Mouse (Mus musculus): ENCODE measurements at regions not wholly inside any gene's neighbourhood (a gene's known extent, or its start where the extent isn't known, plus 50 kb on each side); places are given as distances from the start of the nearest gene placed in this dataset.

DNA sequence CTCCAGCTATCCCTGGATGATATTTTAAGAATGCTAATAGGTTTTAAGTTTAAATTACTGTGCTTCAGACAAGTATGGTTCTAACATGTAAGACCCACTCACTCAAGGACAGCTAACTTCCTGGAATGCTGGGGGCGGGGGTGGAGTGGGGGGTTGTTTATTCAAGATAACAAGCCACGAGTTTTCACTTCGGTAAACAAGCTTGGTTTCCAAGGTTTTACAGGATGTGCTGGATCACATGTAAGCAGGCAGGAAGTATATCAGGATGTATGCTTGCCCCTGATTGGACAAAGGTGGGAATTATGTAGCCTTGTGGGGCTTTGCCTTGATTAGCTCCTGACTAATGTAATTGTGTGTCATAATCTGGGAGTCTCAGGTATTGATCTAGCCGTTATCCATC, 129.5 kb downstream of the Spry2 start:
- no peak overlapping the region for H3K4me3 ChIP-seq

DNA sequence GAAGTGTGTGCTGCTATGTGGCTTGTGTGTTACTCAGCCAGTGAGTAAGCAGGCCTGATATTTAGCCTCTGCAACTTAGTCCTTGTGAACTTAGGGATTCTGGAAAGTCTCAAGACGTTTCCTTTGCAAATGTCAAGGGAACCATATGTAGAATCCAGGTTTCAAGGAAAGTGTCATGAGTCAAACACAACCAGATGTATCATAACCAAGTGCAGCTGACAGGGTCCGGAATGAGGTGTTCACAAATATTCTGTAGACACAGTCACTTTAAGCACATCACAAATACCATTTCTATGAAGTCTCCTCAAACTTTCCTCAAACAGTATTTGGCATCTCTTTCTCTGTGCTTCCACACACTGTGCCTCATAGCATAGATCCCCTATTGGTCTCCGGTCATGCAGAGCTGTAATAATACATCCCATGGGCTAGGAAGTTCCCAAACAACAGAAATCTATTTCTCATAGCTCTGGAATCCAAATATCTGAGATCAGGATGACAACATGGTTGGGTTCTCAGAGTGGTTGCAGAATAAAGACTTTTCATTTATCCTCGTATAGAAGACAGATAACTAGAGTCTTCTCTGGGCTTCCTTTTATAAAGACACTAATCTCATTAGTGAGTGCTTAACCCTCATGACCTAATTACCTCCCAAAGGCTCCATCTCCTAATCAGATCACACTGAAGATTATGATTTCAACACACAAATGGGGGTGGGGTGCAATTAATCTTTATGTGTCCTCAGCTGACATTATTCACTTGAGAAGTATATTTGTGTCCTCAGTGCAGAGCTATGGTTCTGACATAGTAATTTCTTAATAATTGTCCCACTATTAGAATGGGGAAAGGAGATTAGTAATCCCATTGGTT, 143.9 kb downstream of the Spry2 start:
- H3K27me3 ChIP-seq (replicated peaks; ENCODE audit: low read depth, poor library complexity, severe bottlenecking) = 0 out of 2 replicates have a peak, but pooled peaks cover 3% of the 10 kb centered on the region
- H3K4me1 ChIP-seq = peaks cover 17% of the 10 kb centered on the region; the same call in 1 of the 2 replicates
- no peaks in the 10 kb centered on the region for H3K9me3 ChIP-seq
- no peak overlapping the region for H3K27ac ChIP-seq (replicated peaks)
- no peaks in the 10 kb centered on the region for H3K36me3 ChIP-seq (replicated peaks)
- DNase-seq (ENCODE audit: low spot score) = peak; percentile 36
- 47% methylated on average over 4 of the region's 4 CpGs for WGBS
- H3K4me3 ChIP-seq = no peak overlapping the region

More for the DNA sequence above, 129.5 kb downstream of the Spry2 start:
- DNase-seq (ENCODE audit: low spot score) = no peak
- H3K9me3 ChIP-seq = no peaks in the 10 kb centered on the region
- 61% methylated on average over 4 of the region's 4 CpGs for WGBS
- H3K4me1 ChIP-seq = no peaks in the 10 kb centered on the region
- H3K27ac ChIP-seq (replicated peaks) = no peak overlapping the region
- no peaks in the 10 kb centered on the region for H3K27me3 ChIP-seq (replicated peaks; ENCODE audit: low read depth, poor library complexity, severe bottlenecking)
- H3K36me3 ChIP-seq (replicated peaks) = no peaks in the 10 kb centered on the region

DNA sequence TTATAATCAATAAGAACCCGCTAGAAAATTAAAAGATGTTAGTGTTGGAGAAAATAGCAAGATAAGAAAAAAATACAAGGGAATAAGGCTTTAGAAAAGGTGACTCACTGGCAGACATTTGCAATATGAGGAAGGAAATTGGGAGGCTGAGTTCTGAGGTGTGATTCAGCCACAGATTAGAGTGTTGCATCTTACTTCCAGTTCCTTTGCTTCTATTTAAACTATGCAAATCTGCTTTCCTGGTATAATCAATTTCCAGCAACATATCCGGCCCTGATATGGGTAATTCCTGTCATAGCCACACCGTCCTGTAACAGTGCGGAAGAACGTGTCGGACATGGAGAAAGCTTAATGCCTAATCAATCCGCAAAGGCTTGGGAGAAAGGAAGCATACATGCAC, 144.9 kb downstream of the Spry2 start:
- H3K4me1 ChIP-seq = peaks cover 19% of the 10 kb centered on the region; the same call in 1 of the 2 replicates
- H3K9me3 ChIP-seq = no peaks in the 10 kb centered on the region
- 88% methylated on average over 7 of the region's 7 CpGs for WGBS
- DNase-seq (ENCODE audit: low spot score) = no peak
- H3K4me3 ChIP-seq = no peak overlapping the region
- no peaks in the 10 kb centered on the region for H3K36me3 ChIP-seq (replicated peaks)
- no peak overlapping the region for H3K27ac ChIP-seq (replicated peaks)
- 0 out of 2 replicates have a peak, but pooled peaks cover 3% of the 10 kb centered on the region for H3K27me3 ChIP-seq (replicated peaks; ENCODE audit: low read depth, poor library complexity, severe bottlenecking)

DNA sequence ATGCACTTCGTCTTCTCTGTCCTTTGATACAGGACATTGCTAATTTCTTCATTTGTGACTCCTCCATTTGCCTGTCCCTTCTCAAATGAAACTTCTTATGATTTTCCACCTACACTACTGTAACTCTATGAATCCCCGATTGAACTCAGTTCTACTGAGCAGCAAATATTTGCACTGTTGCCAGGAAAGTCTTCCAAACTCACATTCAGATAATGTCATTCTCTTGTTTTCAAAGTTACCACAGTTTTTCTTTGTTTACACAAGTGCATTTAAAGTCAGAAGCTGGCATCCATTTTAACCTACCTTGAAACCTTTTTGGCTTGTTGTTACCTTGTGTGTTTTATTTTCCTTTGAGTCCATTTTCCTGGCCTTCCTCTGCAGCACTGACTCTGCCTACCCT, 152.0 kb downstream of the Spry2 start:
- Histone ChIP-seq H3K4me1 (peaks cover 14% of the 10 kb centered on the region; the same call in 1 of the 2 replicates), H3K36me3 (replicated peaks) (no peaks in the 10 kb centered on the region), H3K27ac (replicated peaks) (no peak overlapping the region), H3K9me3 (no peaks in the 10 kb centered on the region), H3K27me3 (replicated peaks; ENCODE audit: low read depth, poor library complexity, severe bottlenecking) (peaks cover 18% of the 10 kb centered on the region; the same call in 1 of the 2 replicates), H3K4me3 (no peak overlapping the region)
- DNase-seq (ENCODE audit: low spot score) = no peak
- 87% methylated on average over 2 of the region's 2 CpGs for WGBS

DNA sequence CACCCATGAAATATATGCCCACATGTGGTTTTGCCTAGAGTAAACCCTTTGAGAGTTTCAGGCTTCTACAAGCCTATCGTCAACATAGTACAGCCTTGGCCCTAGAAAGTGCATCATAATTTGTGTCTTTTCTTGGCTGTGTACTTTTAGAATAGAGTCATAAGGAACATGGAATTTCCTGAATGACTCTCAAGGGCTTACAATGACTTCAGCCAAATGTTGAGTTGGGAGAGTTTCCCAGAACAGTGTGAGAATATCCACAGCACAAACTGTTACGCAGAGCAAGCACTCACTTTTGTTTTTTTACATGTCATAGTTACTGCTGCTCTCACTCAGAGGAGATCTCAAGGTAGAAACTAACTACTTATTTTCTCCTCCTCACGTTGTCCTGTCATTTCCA, 152.5 kb downstream of the Spry2 start:
- H3K27me3 ChIP-seq (replicated peaks; ENCODE audit: low read depth, poor library complexity, severe bottlenecking) = peaks cover 16% of the 10 kb centered on the region; the same call in 1 of the 2 replicates
- no peak overlapping the region for H3K27ac ChIP-seq (replicated peaks)
- H3K4me1 ChIP-seq = peaks cover 14% of the 10 kb centered on the region; the same call in 1 of the 2 replicates
- no peaks in the 10 kb centered on the region for H3K9me3 ChIP-seq
- no peak overlapping the region for H3K4me3 ChIP-seq
- 77% methylated on average over 3 of the region's 3 CpGs for WGBS
- no peaks in the 10 kb centered on the region for H3K36me3 ChIP-seq (replicated peaks)
- DNase-seq (ENCODE audit: low spot score) = no peak

DNA sequence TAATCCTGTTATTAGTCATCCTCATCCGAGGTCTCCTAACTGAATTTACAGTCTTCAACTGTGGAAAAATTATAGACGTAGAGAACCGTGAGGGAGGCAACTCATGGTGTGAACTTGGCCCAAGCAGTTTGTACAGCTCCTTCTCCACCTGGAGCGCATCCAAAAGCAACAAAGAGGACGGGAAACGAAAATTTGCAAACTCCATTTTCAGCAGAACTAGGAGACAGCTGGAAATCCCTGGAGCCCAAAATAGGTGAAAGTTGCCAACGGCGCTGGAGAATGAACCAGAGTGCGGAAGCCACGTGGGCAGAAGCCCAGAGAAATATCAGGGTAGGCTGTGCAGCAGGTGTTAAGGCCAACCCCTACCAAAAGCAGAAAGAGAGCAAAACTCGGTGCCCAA, 155.7 kb downstream of the Spry2 start:
- Histone ChIP-seq H3K9me3 (no peaks in the 10 kb centered on the region), H3K4me1 (peaks cover 26% of the 10 kb centered on the region), H3K36me3 (replicated peaks) (no peaks in the 10 kb centered on the region), H3K27me3 (replicated peaks; ENCODE audit: low read depth, poor library complexity, severe bottlenecking) (peaks cover 16% of the 10 kb centered on the region; the same call in 1 of the 2 replicates), H3K4me3 (no peak overlapping the region), H3K27ac (replicated peaks) (no peak overlapping the region)
- no peak for DNase-seq (ENCODE audit: low spot score)
- WGBS = 91% methylated on average over 11 of the region's 11 CpGs

DNA sequence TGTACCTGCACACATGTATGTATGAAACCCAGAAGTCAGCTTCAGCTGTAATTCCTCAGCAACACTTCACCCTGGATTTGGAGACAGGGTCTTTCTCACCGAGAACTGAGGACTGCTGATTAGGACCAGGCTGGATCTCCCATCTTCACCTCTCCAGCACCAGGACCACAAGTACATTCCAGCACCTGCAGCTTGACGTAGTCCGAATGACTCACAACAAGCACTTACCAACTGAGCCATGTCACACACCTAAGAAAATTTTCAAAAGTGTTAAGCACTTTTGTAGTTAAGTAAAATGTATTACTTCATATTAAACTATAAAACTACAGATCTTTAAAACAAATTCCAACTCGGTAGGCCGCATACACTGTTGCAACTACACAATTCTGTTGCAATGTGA, 158.1 kb downstream of the Spry2 start:
- no peak for DNase-seq (ENCODE audit: low spot score)
- H3K36me3 ChIP-seq (replicated peaks) = no peaks in the 10 kb centered on the region
- WGBS = 82% methylated on average over 5 of the region's 5 CpGs
- H3K9me3 ChIP-seq = no peaks in the 10 kb centered on the region
- no peak overlapping the region for H3K27ac ChIP-seq (replicated peaks)
- peaks cover 16% of the 10 kb centered on the region; the same call in 1 of the 2 replicates for H3K27me3 ChIP-seq (replicated peaks; ENCODE audit: low read depth, poor library complexity, severe bottlenecking)
- H3K4me3 ChIP-seq = no peak overlapping the region
- H3K4me1 ChIP-seq = peaks cover 39% of the 10 kb centered on the region

DNA sequence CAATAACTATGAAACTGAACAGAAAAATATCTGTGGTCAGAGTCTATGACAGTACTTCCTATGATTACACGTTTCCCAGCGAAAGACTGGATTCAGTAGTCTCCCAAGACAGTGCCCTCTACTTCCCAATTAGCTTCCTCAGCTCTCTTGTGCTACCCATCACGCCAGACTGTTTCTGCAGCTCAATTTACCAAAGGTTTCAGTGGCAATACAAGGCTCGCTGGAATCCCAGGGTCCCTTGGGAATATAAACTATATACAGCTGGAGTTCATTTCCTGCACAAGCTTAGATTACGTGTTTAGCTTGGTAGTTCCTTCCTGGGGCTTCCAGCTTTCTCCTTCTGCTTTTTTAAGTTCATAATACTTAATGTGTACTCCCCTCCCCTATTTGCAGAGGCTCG, 160.3 kb downstream of the Spry2 start:
- peak; percentile 63 for DNase-seq (ENCODE audit: low spot score)
- Histone ChIP-seq H3K4me3 (no peak overlapping the region), H3K9me3 (no peaks in the 10 kb centered on the region), H3K4me1 (peaks cover 56% of the 10 kb centered on the region), H3K27me3 (replicated peaks; ENCODE audit: low read depth, poor library complexity, severe bottlenecking) (peaks cover 7% of the 10 kb centered on the region; the same call in 1 of the 2 replicates), H3K27ac (replicated peaks) (no peak overlapping the region), H3K36me3 (replicated peaks) (no peaks in the 10 kb centered on the region)
- WGBS = 24% methylated on average over 6 of the region's 6 CpGs

DNA sequence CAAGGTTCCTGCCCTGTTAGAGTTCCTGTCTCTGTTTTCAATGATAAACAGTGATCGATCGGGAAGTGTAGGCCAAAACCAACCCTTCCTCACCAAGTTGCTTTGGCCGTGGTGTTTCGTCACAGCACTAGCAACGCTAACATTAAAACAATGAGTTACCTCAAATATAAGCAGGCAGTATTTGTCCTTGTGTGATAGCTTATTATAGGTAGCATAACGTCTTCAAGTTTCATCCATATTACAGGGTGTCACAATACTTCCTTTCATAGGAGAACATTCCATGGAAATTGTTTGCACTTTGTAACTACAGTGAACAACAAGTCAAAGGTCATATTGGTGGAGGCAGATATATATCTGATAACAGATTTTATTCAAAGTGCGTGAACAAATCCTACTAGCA, 162.3 kb downstream of the Spry2 start:
- Histone ChIP-seq H3K4me1 (peaks cover 68% of the 10 kb centered on the region), H3K36me3 (replicated peaks) (no peaks in the 10 kb centered on the region), H3K4me3 (no peak overlapping the region), H3K9me3 (no peaks in the 10 kb centered on the region), H3K27me3 (replicated peaks; ENCODE audit: low read depth, poor library complexity, severe bottlenecking) (no peaks in the 10 kb centered on the region; the same call in 1 of the 2 replicates), H3K27ac (replicated peaks) (no peak overlapping the region)
- DNase-seq (ENCODE audit: low spot score) = no peak
- 84% methylated on average over 7 of the region's 7 CpGs for WGBS

DNA sequence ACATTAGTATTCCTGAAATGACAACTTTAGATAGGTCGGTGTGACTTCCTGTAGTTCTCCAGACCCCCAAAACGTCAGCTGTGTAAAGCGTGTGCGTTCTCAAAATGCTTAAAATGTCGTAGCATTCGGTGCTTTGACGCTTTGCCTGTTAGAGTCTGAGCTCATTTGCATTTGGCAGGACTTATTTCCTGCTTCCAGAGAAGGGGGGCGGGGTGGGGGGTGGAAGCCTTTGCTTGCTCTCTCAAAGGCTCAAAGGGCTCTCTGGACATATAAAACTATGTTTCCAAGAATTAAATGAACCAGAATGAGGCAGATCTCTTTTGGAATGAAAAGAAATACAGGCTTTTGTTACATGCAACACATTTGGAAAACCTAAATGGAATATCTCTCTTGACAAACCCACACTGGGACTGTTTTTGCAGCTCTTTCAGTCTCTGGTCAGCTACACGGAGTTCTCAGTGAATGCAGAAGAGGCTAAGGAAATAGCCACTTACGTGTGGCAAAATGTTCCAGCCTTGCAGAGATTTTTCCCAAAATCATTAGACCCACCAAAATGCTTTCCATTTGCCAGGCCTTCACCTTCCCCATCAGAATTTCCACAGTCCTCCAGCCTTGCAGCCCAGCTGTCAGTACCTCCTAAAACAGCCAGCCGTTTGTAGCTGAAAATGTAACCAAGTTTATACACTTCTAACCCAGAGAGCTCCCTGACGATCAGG, 163.4 kb downstream of the Spry2 start:
- H3K4me1 ChIP-seq = peaks cover 68% of the 10 kb centered on the region

DNA sequence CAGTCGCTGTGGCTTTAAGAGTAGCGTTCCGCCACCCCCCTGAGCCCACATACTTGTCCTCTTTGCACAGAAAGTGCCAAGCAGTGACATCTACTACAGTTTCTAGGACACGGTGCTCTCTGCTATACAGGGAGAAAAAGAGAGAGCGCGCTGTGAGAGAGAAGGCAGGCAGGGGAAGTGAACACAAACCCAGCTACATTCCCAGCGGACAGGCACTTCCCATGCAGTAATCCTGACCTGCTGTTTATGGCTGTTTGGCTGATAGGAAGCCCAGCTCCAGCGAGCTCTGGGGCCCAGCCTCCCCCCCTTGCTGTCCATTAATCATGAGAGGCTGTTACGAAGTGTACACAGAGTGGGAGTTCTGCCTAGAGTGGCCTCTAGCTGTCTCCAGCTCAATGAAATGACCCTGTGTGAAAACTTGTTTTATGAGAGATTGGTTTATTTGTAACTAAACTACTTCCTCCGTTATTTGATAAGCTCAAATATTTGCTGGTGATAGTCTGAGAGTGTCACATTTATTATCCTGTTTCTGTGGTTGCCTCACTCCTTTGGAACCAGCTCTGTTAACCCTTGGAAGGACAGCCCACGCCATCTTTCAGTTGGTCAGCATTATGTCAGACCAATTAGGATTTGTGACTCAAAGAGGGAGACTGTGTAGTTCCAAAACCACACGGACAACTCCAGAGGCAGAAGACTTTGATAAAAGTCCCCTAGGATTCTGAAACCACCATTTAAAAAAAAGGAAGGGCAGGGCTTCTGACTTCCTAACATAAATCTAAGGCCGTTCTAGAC, 164.2 kb downstream of the Spry2 start:
- H3K27ac ChIP-seq (replicated peaks) = peak overlapping the region; percentile 87
- peak; percentile 82 for DNase-seq (ENCODE audit: low spot score)
- peak overlapping the region; percentile 57 for H3K4me3 ChIP-seq
- no peaks in the 10 kb centered on the region for H3K36me3 ChIP-seq (replicated peaks)
- H3K4me1 ChIP-seq = peaks cover 63% of the 10 kb centered on the region
- 2% methylated on average over 13 of the region's 13 CpGs for WGBS
- no peaks in the 10 kb centered on the region for H3K27me3 ChIP-seq (replicated peaks; ENCODE audit: low read depth, poor library complexity, severe bottlenecking)
- no peaks in the 10 kb centered on the region for H3K9me3 ChIP-seq

More for the DNA sequence above, 163.4 kb downstream of the Spry2 start:
- Histone ChIP-seq H3K27me3 (replicated peaks; ENCODE audit: low read depth, poor library complexity, severe bottlenecking) (no peaks in the 10 kb centered on the region), H3K9me3 (no peaks in the 10 kb centered on the region), H3K36me3 (replicated peaks) (no peaks in the 10 kb centered on the region), H3K27ac (replicated peaks) (peak overlapping the region; percentile 87), H3K4me3 (peak overlapping the region; percentile 57)
- peak; percentile 45 for DNase-seq (ENCODE audit: low spot score)
- WGBS = 4% methylated on average over 12 of the region's 12 CpGs

DNA sequence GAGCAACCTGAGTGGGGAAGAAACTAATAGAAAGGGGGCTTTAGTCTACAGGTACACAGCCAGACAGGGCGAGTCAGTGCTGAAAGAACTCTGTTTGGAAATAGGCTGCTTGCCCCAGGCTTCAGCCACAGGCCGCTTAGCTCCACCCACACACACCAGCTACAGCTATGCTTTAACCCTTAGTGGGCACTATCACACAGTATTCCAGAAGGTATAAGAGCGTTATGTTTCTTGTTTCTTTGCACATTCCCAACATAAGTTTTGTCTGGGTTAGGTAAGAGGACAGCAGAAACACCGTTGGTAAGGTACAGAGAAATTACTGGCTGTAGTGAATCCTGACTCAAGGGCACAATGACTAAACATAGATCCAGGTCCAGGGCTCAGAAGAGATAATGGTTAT, 165.8 kb downstream of the Spry2 start:
- Histone ChIP-seq H3K36me3 (replicated peaks) (no peaks in the 10 kb centered on the region), H3K9me3 (no peaks in the 10 kb centered on the region), H3K4me3 (no peak overlapping the region), H3K27ac (replicated peaks) (no peak overlapping the region), H3K27me3 (replicated peaks; ENCODE audit: low read depth, poor library complexity, severe bottlenecking) (no peaks in the 10 kb centered on the region), H3K4me1 (peaks cover 54% of the 10 kb centered on the region)
- DNase-seq (ENCODE audit: low spot score) = peak; percentile 59
- 9% methylated on average over 4 of the region's 4 CpGs for WGBS
